Mouse (Mus musculus): ENCODE measurements around the gene Gm17622.

- TF ChIP-seq CTCF (conservative IDR thresholded peaks at IDR 0.05; ENCODE audit: low read length) (no peak), NANOG (IDR thresholded peaks at IDR 0.05; ENCODE audit: borderline replicate concordance, low read length) (no peak), POU5F1 (IDR thresholded peaks at IDR 0.05; ENCODE audit: borderline replicate concordance, low read length) (no peak)
Observed at GRCm38 (mm10) chr13:96527856-96528255, 37.3 kb downstream of the Gm17622 start.

Measured in E14TG2a.4 (cell line).